Mouse (Mus musculus) gastrocnemius, adult 18-20 months (tissue): ENCODE measurements around the gene Syde2. TPM values are rescaled to one million over a fixed set of nuclear protein-coding genes. Genes with fewer than 3 reads are reported as not detected.

ENCODE experiments used
- DNase-seq: peaks from one replicate; pipeline ENCODE4 v3.0.0; 2021; ENCODE audit warnings: low spot score
- total RNA-seq, 2 experiments: library from RNA; stranded (reverse); gene quantifications; 2 replicates each; pipeline ENCODE4 v1.2.3; 2021

Gene Syde2
- total RNA-seq, 2 experiments from 2014 or later: 0.73 to 0.93 TPM

- no peak for DNase-seq
Measured at GRCm38 (mm10) chr3:146051277-146052007, 63.8 kb downstream of the Syde2 start.

- DNase-seq: no peak
Measured at GRCm38 (mm10) chr3:146053082-146053814, 65.6 kb downstream of the Syde2 start.

GRCm38 (mm10) chr3:146053873-146054272 is 66.2 kb downstream of the Syde2 start:
- DNase-seq: no peak

- no peak for DNase-seq
Measured at GRCm38 (mm10) chr3:146057131-146057530, 69.5 kb downstream of the Syde2 start.

GRCm38 (mm10) chr3:146058263-146058662 is 70.6 kb downstream of the Syde2 start:
- peak; percentile 56 for DNase-seq

GRCm38 (mm10) chr3:146059356-146059926 is 71.8 kb downstream of the Syde2 start:
- no peak for DNase-seq

- no peak for DNase-seq
Measured at GRCm38 (mm10) chr3:146063146-146063545, 75.5 kb downstream of the Syde2 start.

GRCm38 (mm10) chr3:146069276-146069675 is 81.6 kb downstream of the Syde2 start:
- no peak for DNase-seq

Other genes with a start within 250 kb of the Syde2 start
- 1 to 10 TPM; 2.7 to 4.4 TPM for gene Ddah1, start 229.2 kb upstream of the Syde2 start, total RNA-seq
- 1 to 10 TPM; 9.4 to 9.7 TPM for gene Bcl10, start 65.1 kb upstream of the Syde2 start, total RNA-seq
- gene 2410004B18Rik, start 49.9 kb upstream of the Syde2 start, total RNA-seq: 10 to 100 TPM; 17.3 to 19.5 TPM
- not detected for gene Wdr63, start 120.3 kb downstream of the Syde2 start, total RNA-seq
- not detected for gene Mcoln3, start 129.6 kb downstream of the Syde2 start, total RNA-seq
- gene Mcoln2, start 162.0 kb downstream of the Syde2 start, total RNA-seq: not detected
- gene Lpar3, start 233.1 kb downstream of the Syde2 start, total RNA-seq: under 1 TPM in 1 of 2 experiments, not detected in 1; 0.28 TPM